Mouse (Mus musculus) macrophage (primary cell): Measurements from ENCODE around the gene Nfib. TPM values are rescaled to one million over a fixed set of nuclear protein-coding genes. Genes with fewer than 3 reads are reported as not detected.

Experiments
- H3K27ac ChIP-seq: fragments of 350-480 bp; formaldehyde crosslinking; 2 replicates; pipeline ENCODE4 v1.9.0; 2021
- H3K36me3 ChIP-seq: fragments of 350-480 bp; formaldehyde crosslinking; 2 replicates; pipeline ENCODE4 v1.9.0; 2021; ENCODE audit errors: inconsistent target
- H3K4me3 ChIP-seq: fragments of 350-480 bp; formaldehyde crosslinking; 2 replicates; pipeline ENCODE4 v1.9.0; 2021; ENCODE audit errors: inconsistent target
- H3K79me2 ChIP-seq: fragments of 350-480 bp; formaldehyde crosslinking; 2 replicates; pipeline ENCODE4 v1.9.0; 2021; ENCODE audit errors: inconsistent target
- WGBS: methylation state at CpG from one replicate; pipeline ENCODE4 v1.1.7; 2026; ENCODE audit warnings: inconsistent platforms; ENCODE audit not compliant: missing documents; 5-methylcytosine and 5-hydroxymethylcytosine counted together
- polyA plus RNA-seq: library from polyadenylated mRNA; stranded (reverse); fragments of 250-400 nt; gene quantifications from 3 replicates; pipeline ENCODE4 v1.2.4, GENCODE M21; 2018; ENCODE audit warnings: inconsistent platforms

Gene Nfib
- polyA plus RNA-seq, 1 experiment from 2014 or later, result not detected

DNA sequence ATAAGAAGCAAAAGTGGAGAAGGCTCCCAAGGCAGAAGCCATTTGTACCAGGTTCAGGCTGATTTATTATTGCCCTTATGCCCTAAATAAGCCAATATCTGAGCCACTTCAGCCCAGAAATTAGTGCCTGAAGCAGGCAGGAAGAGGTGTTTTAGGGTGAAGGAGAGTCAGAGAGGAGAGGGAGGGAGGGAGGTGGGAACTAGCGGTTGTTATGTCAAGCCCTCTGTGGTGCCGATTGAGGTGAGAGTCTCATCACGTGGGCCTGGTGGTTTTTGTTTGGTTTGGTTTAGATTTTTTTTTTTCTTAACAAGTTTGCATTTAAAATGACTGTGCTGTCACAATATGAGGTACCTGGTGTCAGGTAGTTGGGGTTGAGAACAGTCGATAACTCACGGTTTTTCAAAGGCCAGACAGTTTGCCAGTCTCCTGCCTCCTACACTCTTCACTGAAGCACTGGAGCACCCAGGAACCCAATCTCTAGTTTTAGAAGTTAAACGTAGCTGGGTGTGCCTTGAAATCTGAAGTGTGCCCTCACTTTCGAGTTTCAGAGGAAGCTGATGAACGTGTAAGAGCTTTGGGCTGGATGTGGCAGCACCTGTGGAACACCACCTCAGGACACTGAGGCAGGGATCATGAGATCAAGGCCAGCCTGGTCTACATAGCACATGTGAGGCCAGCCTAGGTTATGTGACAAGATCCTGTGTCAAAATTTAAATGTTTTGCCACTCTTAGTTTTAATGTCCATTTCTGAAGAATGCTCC is 81.1 kb downstream of the Nfib start:
- H3K4me3 ChIP-seq, result no peak overlapping the region
- WGBS, result 50% methylated on average over 8 of the region's 8 CpGs
- H3K27ac ChIP-seq, result no peak overlapping the region
- no peaks in the 10 kb centered on the region for H3K79me2 ChIP-seq
- no peaks in the 10 kb centered on the region for H3K36me3 ChIP-seq

DNA sequence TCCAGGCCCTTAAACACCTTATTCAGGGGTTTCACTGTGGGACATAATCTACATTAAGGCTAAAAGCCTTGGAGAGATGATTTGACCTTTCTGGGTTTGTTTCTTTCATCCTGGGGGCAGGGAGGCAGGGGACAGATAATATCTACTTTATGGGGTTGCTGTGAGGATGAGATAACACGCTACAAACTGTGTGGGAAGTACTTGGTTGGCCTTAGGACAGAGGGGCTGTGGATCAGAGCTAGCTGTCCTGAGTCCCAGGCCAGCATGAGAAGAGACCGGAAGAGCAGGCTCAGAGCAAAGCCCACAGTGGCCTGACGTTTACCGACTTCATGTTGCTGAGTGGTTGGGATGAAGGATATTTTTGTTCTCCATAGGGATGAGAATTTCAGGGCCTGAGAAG is 81.7 kb downstream of the Nfib start:
- H3K4me3 ChIP-seq, result no peak overlapping the region
- H3K79me2 ChIP-seq, result no peaks in the 10 kb centered on the region
- 32% methylated on average over 4 of the region's 4 CpGs for WGBS
- no peaks in the 10 kb centered on the region for H3K36me3 ChIP-seq
- H3K27ac ChIP-seq, result no peak overlapping the region

DNA sequence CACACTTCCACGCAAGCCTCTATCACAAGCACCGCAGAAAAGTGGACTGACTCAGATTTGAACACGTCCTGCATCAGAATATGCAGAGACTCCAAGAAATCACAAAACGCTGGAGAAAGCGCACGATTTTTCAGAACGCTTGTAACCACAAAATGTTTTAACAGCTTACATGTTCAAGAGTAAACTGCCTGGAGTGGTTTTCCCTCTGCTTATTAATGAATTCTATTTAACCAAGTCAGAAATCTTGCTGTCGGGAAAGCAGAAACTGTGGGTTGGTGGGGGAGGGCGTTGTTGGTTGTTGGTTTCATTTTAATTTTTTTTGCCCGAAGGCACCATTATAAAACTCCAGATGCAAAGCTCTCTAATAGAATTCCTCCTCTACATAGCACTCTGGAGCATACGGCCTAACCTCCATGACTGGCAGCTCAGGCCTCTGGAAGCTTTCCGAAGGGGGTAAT is 82.4 kb downstream of the Nfib start:
- 20% methylated on average over 12 of the region's 12 CpGs for WGBS
- Histone ChIP-seq H3K4me3 (no peak overlapping the region), H3K79me2 (no peaks in the 10 kb centered on the region), H3K36me3 (no peaks in the 10 kb centered on the region), H3K27ac (no peak overlapping the region)

DNA sequence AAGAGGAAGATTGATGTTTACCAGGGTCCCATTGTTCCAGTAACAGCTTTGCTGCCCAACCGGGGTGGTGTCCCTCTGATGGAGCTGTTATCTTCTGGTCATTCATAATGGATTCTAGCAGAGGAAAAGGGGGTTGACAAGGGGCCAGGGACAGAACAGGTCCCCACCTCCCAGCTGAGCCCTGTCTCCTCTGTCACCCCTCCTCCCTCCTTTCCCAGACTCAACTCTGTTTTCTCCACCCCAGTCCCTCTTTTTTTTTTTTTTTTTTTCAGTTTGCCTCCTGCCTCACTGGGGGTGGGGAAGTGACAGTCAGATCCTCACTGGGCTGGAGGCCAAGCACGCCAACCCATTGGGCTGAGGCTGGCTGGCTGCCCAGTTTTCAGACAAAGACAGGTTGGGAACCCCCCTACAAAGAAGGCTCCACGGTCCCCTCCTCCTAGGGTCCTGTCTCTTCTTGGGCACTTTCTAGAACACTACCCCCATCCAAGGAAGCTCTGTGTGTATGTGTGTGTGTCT is 83.2 kb downstream of the Nfib start:
- WGBS, result 0% methylated on average over 3 of the region's 3 CpGs
- no peaks in the 10 kb centered on the region for H3K36me3 ChIP-seq
- H3K79me2 ChIP-seq, result no peaks in the 10 kb centered on the region
- H3K4me3 ChIP-seq, result no peak overlapping the region
- H3K27ac ChIP-seq, result no peak overlapping the region

DNA sequence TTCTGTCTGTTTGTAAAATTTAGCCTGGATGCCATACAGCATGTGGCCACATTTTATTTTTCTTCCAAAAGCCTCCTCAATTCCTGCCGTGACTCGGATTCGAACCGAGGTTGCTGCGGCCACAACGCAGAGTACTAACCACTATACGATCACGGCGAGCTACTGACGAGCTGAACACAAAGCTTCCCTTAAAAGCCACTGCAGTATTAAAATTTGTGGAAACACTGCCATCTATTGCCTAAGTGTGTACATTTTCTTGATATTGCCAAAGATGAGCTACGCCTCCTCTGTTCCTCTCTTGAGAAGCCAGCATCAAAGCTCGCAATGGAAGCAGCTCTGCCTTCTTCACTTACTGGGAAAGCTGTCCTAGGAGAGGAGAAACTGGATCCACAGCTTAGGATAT is 86.0 kb downstream of the Nfib start:
- WGBS, result 29% methylated on average over 12 of the region's 12 CpGs

DNA sequence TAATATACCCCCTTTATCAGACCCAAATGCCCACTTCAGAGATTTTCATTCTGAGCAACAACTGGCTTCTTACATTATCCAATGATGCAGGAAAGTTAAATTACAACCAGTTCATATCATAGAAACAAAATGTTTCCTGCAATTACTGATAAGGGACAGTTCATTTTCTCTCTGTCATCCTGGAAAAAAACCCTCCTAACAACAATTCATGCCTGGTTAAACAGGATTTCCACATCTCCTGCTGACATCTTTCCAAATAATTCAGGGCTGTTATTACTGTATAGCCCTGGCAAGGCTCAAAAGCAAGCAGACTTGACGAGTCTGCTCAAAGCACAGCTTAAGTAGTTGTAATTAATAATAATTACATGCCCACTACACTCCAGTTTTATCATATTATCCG is 86.5 kb downstream of the Nfib start:
- Histone ChIP-seq H3K4me3 (no peak overlapping the region), H3K36me3 (no peaks in the 10 kb centered on the region), H3K27ac (no peak overlapping the region), H3K79me2 (no peaks in the 10 kb centered on the region)
- WGBS, result 95% methylated on average over 2 of the region's 2 CpGs

More for the DNA sequence above, 86.0 kb downstream of the Nfib start:
- no peak overlapping the region for H3K27ac ChIP-seq
- H3K36me3 ChIP-seq, result no peaks in the 10 kb centered on the region
- H3K4me3 ChIP-seq, result no peak overlapping the region
- H3K79me2 ChIP-seq, result no peaks in the 10 kb centered on the region

DNA sequence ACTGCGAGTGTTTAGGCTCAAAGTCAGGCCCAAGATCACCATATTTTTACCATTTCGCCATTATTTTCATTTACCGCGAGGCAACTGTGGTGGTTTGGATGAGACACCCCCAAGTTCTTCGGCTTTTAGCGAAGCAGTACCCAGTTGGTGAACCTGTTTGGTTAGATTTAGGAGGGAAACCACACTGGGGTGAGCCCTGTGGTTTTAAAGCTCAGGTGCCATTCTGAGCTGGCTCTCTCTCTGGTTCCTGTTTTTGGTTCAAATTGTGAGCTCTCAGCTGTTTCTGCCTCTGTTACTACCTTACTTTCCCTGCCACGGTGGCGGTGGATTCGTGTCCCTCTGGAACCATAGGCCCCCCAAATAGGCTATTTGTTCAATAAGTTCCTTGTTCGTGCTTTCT is 88.3 kb downstream of the Nfib start:
- Histone ChIP-seq H3K79me2 (no peaks in the 10 kb centered on the region), H3K36me3 (no peaks in the 10 kb centered on the region), H3K4me3 (no peak overlapping the region), H3K27ac (no peak overlapping the region)
- 78% methylated on average over 10 of the region's 10 CpGs for WGBS

DNA sequence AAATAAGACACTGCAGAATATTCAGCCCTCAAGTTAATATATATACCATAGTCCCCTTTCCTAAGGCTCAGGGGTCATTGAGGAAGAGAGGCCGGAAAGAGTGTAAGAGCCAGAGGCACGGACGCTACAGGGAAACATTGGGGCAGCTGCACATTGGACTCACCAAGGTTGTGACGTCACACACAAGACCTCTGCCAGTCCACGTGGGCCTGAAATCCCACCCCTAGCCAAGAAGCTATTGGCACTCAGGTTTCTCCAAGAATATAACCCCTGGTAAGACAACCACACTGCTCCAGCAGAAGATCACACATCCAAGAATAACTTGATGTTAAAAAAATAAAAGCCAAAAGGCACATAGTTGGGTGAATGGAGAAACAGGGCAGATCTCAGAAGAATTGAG is 89.8 kb downstream of the Nfib start:
- 91% methylated on average over 5 of the region's 5 CpGs for WGBS
- Histone ChIP-seq H3K79me2 (no peaks in the 10 kb centered on the region), H3K4me3 (no peak overlapping the region), H3K27ac (no peak overlapping the region), H3K36me3 (no peaks in the 10 kb centered on the region)

DNA sequence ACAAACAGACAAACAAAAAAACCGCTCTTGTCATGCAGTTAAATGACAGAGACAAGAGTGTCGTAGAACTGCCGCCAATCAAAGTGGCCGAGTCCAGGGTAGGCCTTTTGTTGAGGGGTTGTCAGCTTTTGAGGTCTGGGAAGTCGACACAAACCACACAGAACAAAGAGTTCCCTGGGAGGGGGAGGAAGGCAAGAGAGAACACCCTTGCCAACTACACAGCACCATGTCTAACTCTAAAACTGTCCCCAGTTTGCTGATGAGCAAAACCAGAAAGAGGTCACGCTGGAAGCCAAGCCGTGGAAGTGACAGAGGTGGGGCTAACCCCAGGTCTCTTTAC is 91.1 kb downstream of the Nfib start:
- H3K36me3 ChIP-seq, result no peaks in the 10 kb centered on the region
- no peak overlapping the region for H3K4me3 ChIP-seq
- WGBS, result 60% methylated on average over 7 of the region's 7 CpGs
- H3K79me2 ChIP-seq, result no peaks in the 10 kb centered on the region
- no peak overlapping the region for H3K27ac ChIP-seq

DNA sequence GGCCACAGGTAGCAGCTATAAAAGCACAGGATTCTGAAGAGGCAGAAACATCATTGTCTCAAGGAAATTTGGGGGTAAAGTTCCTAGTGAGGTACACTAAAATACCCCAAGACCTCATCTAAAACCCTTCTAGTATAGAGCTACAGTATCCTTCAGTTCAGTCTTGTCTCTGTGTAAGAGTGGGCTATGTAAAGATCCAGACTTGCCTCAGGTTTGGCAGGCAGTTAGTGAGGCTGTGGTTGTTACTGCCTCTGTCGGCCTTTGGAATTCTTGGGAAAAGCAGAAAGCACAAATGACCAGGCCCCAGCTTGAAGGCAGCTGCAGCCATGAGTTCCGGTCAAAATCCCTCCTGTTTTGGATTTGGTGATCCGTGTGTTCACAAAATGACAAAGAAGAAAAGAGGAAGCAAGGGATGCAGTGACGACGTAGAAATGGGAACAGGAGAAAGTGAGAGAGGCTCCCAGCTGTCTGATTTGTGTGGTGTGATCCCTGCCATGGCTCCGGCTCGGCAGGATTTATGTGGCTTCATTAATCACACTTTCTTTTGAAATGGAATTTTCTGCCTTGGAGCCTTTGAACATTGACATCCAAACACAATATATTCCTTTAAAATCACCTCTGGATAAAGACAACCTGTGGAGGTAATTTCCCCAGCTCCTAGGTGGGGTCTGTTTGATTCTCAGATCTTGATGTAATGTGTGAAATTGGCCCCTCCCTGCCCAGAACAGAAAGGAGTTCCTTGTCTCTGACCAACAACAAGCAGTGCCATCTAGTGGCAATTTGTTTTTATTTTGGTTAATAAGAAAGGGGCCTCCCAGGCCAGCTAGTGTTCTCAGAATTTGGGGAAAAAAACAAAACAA is 91.7 kb downstream of the Nfib start:
- Histone ChIP-seq H3K36me3 (no peaks in the 10 kb centered on the region), H3K27ac (no peak overlapping the region), H3K79me2 (no peaks in the 10 kb centered on the region), H3K4me3 (no peak overlapping the region)
- WGBS, result 63% methylated on average over 7 of the region's 7 CpGs

DNA sequence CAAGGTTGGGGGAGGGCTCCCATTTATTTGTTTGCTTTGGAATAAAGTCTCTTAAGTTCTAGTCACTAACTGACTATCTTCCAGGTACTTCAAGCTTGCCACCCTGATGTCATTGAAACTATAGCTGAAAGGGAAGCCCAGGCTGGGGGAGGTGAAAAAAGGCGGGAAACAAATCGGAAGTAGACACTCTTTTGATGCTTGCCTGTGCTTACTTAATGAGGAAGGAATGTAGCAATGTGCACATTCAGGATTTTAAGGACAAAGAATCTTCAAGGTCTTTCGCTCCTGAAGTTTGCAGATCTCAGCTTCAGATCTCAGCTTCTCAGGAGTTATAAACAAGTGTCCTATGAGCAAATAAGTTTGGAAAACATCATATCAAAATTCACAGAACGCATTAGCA is 95.9 kb downstream of the Nfib start:
- no peak overlapping the region for H3K27ac ChIP-seq
- H3K36me3 ChIP-seq, result no peaks in the 10 kb centered on the region
- H3K4me3 ChIP-seq, result no peak overlapping the region
- 91% methylated on average over 4 of the region's 4 CpGs for WGBS
- no peaks in the 10 kb centered on the region for H3K79me2 ChIP-seq

DNA sequence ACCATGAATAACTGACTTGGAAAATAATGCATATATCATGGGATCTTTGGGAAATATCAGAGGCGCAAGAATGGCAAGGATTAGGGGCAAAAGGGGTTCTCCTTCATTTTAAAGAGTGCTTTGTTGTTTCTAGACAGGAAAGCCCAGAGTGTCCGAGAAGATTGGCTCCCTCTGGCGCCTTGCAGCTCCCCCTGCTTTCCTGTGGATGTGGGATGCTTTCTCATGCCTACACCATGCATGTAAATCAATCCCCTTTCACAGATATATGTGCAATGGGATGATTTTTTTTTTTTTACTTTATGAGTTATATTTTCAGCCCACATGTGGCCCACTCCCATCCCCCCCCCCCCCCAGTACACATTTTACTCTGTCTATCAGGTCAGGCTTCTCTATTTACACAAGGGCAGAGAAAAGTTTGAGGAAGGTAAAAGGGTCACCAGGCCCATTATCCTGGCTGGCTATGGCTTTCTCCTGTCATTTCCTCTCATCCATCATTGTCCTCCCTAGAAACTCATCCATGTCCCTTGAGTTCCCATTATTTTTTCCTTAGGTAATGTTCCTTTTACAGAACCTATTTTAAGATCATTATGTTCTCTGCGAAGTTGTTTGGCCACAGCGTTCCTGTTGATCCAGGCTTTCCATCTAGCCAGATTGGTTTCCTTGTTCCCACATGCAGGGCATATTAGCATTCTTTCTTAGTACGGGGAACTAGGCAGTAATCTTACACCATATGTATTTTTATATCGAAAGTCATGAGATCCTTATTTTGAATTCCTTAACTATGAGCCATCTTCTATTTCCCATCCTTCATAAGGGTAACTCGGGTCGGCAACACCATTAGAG is 96.6 kb downstream of the Nfib start:
- no peak overlapping the region for H3K4me3 ChIP-seq
- 85% methylated on average over 9 of the region's 9 CpGs for WGBS
- no peak overlapping the region for H3K27ac ChIP-seq
- no peaks in the 10 kb centered on the region for H3K79me2 ChIP-seq
- H3K36me3 ChIP-seq, result no peaks in the 10 kb centered on the region

DNA sequence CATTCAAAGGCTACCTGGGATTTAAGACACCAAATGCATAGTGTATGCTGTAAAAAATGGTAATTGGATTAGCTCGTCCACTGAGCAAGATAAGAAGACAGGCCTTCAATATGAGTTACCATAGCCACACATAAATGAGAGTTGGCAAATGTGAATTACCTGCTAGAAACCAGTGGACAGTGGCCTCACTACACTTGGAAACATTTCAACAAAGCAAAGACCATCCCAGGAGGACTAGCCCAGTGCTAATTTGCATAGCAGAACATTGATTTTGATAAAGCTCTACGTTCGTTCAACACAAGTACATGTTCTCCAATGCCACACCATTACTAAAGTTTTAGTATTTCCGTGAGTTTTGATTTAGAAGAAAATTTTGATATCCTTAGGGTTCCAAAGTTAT is 98.3 kb downstream of the Nfib start:
- WGBS, result 90% methylated on average over 4 of the region's 4 CpGs
- no peak overlapping the region for H3K4me3 ChIP-seq
- no peaks in the 10 kb centered on the region for H3K36me3 ChIP-seq
- H3K79me2 ChIP-seq, result no peaks in the 10 kb centered on the region
- H3K27ac ChIP-seq, result no peak overlapping the region

DNA sequence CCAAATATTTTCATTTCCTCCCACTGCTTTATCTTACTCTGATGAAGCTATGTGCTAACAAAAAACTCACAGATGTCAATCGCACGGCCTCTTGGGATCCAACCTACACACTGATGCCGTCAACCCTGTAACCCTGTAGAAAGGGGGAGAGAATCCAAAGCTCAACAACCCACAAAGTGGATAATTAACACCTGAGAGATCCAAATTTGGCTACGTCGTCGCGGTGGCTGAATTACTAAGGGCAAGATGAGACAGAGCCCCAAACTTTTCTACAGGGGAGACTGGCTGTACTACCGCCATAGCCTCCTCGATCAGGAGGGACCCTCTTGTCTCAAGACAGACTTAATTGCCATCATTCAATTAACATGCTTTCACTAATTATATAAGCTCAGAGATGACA is 99.2 kb downstream of the Nfib start:
- 90% methylated on average over 9 of the region's 9 CpGs for WGBS

More for the DNA sequence above, 99.2 kb downstream of the Nfib start:
- Histone ChIP-seq H3K36me3 (no peaks in the 10 kb centered on the region), H3K4me3 (no peak overlapping the region), H3K79me2 (no peaks in the 10 kb centered on the region), H3K27ac (no peak overlapping the region)
